Mouse (Mus musculus) cerebellum, postnatal 4 days (tissue): ENCODE measurements around the gene Rlf.
A peak's percentile ranks its signal among the peaks of the same experiment; 100 is the strongest.
"Not testable (repeated sequence)": the region's sequence is repeated elsewhere in the genome, so short reads cannot be mapped to it uniquely, and the experiment has no call there.

Source experiments
- DNase-seq, 2 experiments: peaks; one replicate each; pipeline ENCODE4 v3.0.0; 2022; ENCODE audit warnings: low spot score in 2 of 2, mixed read lengths in 1 of 2

Rlf gene

GRCm38 (mm10) chr4:121166697-121167096, 48.2 kb downstream of the Rlf start:
- not testable (repeated sequence) for DNase-seq

GRCm38 (mm10) chr4:121163501-121164030, 51.3 kb downstream of the Rlf start:
- no peak for DNase-seq

GRCm38 (mm10) chr4:121109126-121109525, 105.8 kb downstream of the Rlf start, which contains the start of gene Tmco2:
TSS of gene Tmco2 (minus strand) at chr4:121109226.
- no peak for DNase-seq

- no peak for DNase-seq
These were observed 111.6 kb downstream of the Rlf start for GRCm38 (mm10) chr4:121103304-121103703.

GRCm38 (mm10) chr4:121097650-121098378, 117.1 kb downstream of the Rlf start, which contains the start of gene Zmpste24:
TSS of gene Zmpste24 (minus strand) at chr4:121098241.
- DNase-seq, result peak; percentile 72 to 91
